Mouse (Mus musculus) urinary bladder, postnatal 25 days (tissue): ENCODE measurements around the gene Akap2.

Source experiments
- DNase-seq: peaks from one replicate; pipeline ENCODE4 v3.0.0; 2022; ENCODE audit warnings: low spot score

Gene Akap2

GRCm38 (mm10) chr4:57914193-57915190 is 197.0 kb downstream of the Akap2 start:
- DNase-seq: no peak

DNA sequence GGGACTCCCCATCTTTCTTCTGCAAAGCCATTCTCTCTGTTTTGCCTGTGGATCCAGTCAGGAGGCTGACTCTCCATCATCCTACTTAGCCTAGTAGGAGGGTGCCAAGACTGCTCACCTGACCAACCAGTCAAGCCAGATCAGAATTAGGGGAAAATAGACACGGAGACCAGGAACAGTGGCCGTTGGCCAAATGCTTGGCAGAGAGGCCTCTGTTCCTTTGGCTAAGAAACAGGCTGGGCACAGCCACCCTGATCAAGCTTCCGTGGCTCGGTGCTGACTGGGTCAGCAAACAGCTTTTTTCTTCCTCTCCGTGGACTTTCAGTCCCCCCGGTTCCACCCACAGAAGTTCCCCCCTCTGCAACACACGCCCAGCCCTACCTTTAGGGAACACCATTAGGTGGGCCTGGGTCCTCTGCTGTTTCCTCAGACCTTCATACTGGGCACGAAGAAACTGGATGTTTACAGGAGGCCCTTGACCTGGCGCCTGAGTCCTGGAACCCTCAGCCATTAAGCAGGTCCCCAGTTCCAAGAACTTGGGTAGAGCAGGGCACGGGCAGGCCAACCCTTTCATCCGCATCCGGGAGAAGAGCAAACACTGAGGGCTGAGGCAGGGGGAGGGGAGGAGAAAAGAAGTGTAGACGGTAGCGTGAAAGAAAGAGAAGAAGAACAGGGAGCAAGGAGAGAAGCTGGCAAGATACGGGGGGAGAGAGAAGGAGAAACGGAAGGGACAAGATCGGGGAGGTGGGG is 197.9 kb downstream of the Akap2 start:
- no peak for DNase-seq

DNA sequence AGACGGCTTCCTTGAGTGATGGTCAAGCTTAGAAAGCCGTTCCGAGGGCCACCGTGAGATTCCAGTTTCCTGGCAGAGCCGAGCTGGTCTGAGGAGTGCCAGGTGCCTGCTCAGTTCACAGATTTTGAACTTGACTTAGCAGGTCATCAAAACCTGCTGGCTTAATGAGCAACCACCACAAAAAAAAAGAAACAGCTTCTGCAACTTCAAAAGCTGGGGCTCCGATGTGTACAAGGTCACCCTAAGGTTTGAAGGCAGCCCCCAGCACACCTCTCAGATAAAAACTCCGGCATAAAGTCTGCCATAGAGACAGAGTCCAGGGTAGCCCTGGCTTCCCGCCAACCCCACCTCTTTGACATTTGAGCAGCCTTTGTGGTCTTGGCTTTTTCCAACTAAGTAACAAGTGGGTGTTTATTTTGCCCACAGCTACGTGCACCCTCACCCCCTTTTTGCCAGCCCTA is 198.8 kb downstream of the Akap2 start, which contains the start of gene D630039A03Rik:
Gene D630039A03Rik, minus strand, starts transcription at position 97 of the 461 bp plus-strand sequence.
- no peak for DNase-seq

GRCm38 (mm10) chr4:57916711-57917110 is 199.3 kb downstream of the Akap2 start:
- DNase-seq: no peak

DNA sequence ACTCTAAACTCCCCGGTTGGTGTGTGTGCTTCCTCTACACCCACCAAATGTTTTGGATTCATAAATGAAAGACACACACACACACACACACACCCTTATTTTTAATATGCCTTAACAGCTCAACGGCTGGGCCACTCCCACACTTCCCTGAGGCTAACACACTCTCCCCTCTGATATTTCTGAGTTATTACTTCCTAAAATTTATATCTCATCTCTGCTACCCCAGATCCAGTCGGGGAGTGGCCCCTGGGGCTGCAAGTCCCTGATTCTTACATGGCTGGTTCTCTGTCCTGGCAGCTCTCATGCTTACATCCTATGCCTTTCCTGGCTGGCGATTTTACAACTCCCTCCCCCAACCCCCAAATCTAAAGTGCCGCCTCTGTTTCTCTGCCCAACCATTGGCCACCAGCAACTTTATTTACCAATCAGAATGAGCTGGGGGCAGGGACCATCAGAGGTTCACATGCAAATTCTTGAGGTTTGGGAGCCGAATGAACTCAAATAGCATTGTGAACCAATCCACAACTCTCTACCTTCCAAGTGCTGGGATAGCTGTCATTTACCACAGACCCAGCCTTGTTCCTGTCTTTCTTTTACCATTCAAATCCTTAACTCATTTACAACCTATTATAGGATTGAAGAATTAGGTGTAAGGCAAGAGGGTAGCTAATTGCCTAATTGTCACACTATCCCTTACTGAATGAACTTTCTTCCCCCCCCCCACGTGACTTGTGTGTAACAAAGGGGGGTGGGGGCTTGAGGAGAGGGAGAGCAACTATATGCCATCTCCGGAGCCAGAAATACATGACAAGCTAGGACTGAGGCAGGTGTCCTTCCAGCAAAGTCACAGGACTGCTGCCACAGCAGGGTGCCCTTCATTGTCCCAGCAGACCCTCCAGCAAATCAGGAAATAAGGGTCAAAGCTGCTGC is 202.3 kb downstream of the Akap2 start:
- DNase-seq: no peak

GRCm38 (mm10) chr4:57920522-57920921 is 203.1 kb downstream of the Akap2 start:
- no peak for DNase-seq

GRCm38 (mm10) chr4:57922171-57922570 is 204.7 kb downstream of the Akap2 start:
- no peak for DNase-seq

DNA sequence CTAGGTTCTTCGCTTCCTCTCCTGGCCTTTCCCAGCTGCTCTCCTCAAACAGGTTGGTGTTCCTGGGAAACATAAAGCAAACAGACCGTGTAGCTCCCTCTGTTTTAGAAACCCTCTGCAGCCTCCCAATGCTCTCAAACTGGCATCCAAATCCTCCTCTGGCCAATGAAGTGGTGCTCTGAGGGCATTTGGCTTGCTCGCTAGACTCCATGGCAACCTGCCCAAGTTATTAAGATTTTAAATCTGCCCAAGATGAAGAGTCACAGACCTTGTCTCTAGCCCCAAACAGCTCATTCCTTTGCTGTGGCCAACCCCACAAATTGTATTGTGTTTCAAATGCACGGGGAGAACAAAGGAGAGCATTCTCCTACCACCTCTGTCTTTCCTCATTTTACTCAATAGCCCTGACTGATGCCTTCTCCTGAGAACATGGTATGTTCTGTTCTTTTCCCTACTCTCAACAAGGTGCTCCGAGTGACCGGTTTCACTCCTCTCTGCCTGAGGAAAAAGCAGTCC is 207.2 kb downstream of the Akap2 start:
- no peak for DNase-seq

DNA sequence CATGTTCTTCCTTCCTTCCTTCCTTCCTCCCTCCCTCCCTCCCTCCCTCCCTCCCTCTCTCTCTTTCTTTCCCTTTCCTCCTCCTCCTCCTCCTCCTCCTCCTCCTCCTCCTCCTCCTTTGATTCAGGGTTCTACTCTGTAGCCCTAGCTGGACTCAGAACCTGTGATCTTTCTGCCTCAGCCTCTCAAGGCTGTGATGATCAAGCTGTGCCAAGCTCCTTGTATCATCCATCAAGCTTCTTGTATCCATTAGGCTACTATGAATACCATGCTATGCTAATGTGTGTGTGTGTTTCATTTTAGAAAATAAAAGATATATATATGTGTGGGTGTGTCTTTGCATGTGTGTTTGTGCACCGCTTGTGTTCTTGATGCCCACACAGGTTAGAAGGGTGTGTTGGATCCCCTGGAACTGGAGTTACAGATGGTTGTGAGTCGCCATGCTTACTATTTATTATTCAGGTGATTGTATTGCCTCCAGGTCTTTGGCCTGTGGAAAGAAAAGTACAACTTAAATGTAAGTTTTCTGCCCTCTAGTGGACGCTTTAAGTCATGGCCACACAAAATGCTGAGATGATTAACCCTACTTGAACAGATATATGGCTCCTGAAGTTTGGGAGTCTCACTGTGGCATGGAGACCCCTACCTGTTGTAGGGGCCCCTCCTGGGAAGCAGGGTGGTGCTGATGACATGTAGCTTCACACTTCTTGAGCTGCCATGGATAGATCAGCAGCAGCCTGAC is 210.2 kb downstream of the Akap2 start:
- DNase-seq: no peak

DNA sequence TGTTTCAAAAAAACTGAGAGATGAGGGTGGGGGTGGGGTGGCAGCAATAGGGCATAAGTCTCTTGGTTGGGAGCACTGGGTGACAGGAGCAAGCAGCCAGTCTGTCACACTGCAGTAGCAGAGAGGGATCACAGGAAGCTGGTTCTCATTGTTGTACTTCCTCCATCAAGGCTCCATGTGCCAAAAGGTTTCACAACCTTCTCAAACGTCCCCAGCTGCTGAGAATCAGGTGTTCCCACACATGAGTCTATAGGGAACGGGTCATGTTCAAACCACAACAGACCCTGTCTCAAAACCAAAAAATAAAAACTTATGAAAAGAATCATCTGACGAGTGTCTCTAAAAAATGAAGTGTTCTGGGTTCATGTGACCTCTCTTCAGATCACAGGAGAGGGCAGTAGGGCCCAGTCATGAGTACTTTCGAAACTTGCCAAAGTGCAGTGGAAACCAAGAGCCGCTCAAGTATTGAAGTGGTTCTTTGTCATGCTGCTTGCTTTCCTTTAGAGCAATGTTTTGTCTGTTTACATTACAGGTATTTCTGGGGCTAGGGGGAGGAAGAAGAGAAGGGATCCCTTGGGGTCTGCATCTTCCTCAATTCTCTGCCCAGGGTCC is 213.2 kb downstream of the Akap2 start:
- no peak for DNase-seq

GRCm38 (mm10) chr4:57934181-57934580 is 216.7 kb downstream of the Akap2 start:
- no peak for DNase-seq

- DNase-seq: no peak
Observed at GRCm38 (mm10) chr4:57937292-57937691, 219.8 kb downstream of the Akap2 start.

DNA sequence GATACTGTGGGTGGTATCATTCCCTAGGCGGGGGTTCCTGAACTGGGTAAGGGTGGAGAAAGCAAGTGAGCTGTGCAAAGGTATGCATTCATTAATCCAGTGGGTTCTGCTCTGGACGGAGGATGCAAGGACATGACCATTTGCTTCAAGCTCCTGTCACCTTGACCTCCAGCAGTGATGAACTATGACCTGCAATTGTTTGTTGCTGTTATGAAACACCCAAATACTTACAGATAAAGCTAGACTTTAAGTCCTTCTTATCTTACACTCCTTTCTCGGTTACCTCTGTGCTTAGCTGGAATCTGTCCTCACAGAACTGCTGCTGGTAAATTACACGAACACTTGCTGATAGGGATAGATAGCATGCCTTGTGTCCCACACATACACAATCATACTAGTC is 223.2 kb downstream of the Akap2 start:
- DNase-seq: no peak

DNA sequence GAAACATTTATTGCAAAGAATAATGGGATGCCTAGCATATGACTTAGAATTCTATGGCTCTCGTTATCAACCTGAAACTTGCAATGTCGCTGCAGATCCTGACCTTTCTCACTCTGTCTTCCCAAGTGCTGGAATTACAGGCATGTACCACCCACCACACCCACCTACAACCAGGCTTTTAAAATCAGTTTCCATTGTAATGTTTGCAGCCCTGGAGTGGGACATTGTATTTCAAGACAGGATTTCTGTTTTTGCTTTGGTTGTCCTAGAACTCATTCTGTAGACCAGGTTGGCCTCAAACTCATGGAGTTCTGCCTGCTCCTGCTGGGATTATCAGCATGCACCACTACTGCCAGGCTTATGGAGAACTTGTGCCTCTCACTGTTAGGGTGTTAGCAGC is 225.4 kb downstream of the Akap2 start:
- DNase-seq: no peak
